In genomic region chr4:149542927-149543553, GRCm38 (mm10) we compare ENCODE assay signal across 8 mouse cellular contexts. TPM values are rescaled to one million over a fixed set of nuclear protein-coding genes. Genes with fewer than 3 reads are reported as not detected.
DNase-seq lines count a peak whose midpoint lies in the region; ATAC-seq and TF ChIP-seq lines count a peak whose summit lies in the region.

No protein-coding gene starts in this region.

- H3K9ac ChIP-seq in ES-E14 (ENCODE audit: insufficient read depth, low read depth, low read length, poor library complexity, severe bottlenecking) = no peak overlapping the region
- no peak overlapping the region for H3K9ac ChIP-seq in forebrain, embryonic 12.5 days

- H3K27ac ChIP-seq in ES-E14 (ENCODE audit: insufficient read depth, low read depth, low read length, poor library complexity, severe bottlenecking) = no peak overlapping the region
- H3K27ac ChIP-seq in bone marrow macrophage, adult 2 months (ENCODE audit: insufficient read depth, low read depth, low read length) = no peak overlapping the region
- no peak overlapping the region for H3K27ac ChIP-seq in forebrain, embryonic 12.5 days

- WGBS in forebrain, embryonic 12.5 days = 45% methylated on average over 10 of the region's 10 CpGs

- DNase-seq in ES-E14 (ENCODE audit: low read depth, low spot score) = peak; percentile 85
- peak; percentile 94 for DNase-seq in heart, postnatal 4 days
- DNase-seq in layer of hippocampus, adult 8-10 months (ENCODE audit: low spot score in 2 of 2) = peak; percentile 69 to 89
- DNase-seq in lung, postnatal 36 days = peak; percentile 94
- DNase-seq in right cerebral cortex, adult 18-20 months = peak; percentile 78
- DNase-seq in urinary bladder, postnatal 25 days (ENCODE audit: low spot score) = peak; percentile 77

- no peaks in the 10 kb centered on the region for H3K9me3 ChIP-seq in ES-E14 (ENCODE audit: control insufficient read depth, insufficient read depth, low read depth, low read length)
- no peaks in the 10 kb centered on the region for H3K9me3 ChIP-seq in forebrain, embryonic 12.5 days

- TF ChIP-seq POLR2A in bone marrow macrophage, adult 2 months (IDR thresholded peaks at IDR 0.05; ENCODE audit: borderline replicate concordance, low read depth, low read length) = no peak

- in situ Hi-C loops in ES-E14 (cut with MboI; ENCODE audit: low sequenced_read_pairs in 2 of 2, unreplicated experiment in 2 of 2) = no loop called here

- no peaks in the 10 kb centered on the region for H3K27me3 ChIP-seq in forebrain, embryonic 12.5 days

- 0 out of 2 replicates have a peak, but pooled peaks have one; percentile 44 for ATAC-seq in forebrain, embryonic 12.5 days (ENCODE audit: low FRiP score)

- H3K4me1 ChIP-seq in ES-E14 (ENCODE audit: control insufficient read depth in 2 of 2, insufficient read depth in 2 of 2, low read length in 2 of 2, poor library complexity in 1 of 2) = peaks cover 0 to 4% of the 10 kb centered on the region in 2 experiments; a peak in 1 of 4 replicates
- peaks cover 3% of the 10 kb centered on the region for H3K4me1 ChIP-seq in bone marrow macrophage, adult 2 months (ENCODE audit: control insufficient read depth, insufficient read depth, low read length)
- peaks cover 10% of the 10 kb centered on the region for H3K4me1 ChIP-seq in forebrain, embryonic 12.5 days

- no peak overlapping the region for H3K4me3 ChIP-seq in ES-E14 (ENCODE audit: insufficient read depth in 1 of 2, low read depth in 1 of 2, low read length in 2 of 2, poor library complexity in 1 of 2, severe bottlenecking in 1 of 2)
- H3K4me3 ChIP-seq in bone marrow macrophage, adult 2 months (ENCODE audit: insufficient read depth, low read length) = no peak overlapping the region
- H3K4me3 ChIP-seq in forebrain, embryonic 12.5 days (replicated peaks) = no peak overlapping the region

- no peak overlapping the region for H3K4me2 ChIP-seq in forebrain, embryonic 12.5 days

- peak; percentile 91 for TF ChIP-seq CTCF in bone marrow macrophage, adult 2 months (IDR thresholded peaks at IDR 0.05; ENCODE audit: low read depth, low read length)

- no peaks in the 10 kb centered on the region for H3K36me3 ChIP-seq in ES-E14 (ENCODE audit: control insufficient read depth, insufficient read depth, low read length, poor library complexity, severe bottlenecking)
- peaks cover 17% of the 10 kb centered on the region for H3K36me3 ChIP-seq in forebrain, embryonic 12.5 days (replicated peaks)

TF ChIP-seq in ES-E14, 5 proteins besides CTCF, POLR2A, EP300 and RAD21:
- TF ChIP-seq MAFK (IDR thresholded peaks at IDR 0.05; ENCODE audit: insufficient read depth, low read depth, low read length) (no peak), ZC3H11A (IDR thresholded peaks at IDR 0.05; ENCODE audit: borderline replicate concordance, low read depth, low read length) (peak; percentile 80), HCFC1 (IDR thresholded peaks at IDR 0.05; ENCODE audit: borderline replicate concordance, insufficient read depth, low read length) (no peak)

RNA-seq across cellular contexts. Expression of gene Ctnnbip1, which starts 25.0 kb away (rescaled TPM):
- 18.3 and 19.0 TPM in 2 replicates for total RNA-seq in ES-E14 (2012; rRNA removed)
- 16.2 and 18.8 TPM in 2 replicates for polyA plus RNA-seq in bone marrow macrophage, adult 2 months (2012; ENCODE audit: insufficient read depth, insufficient read length, missing spikeins)
- polyA plus RNA-seq in forebrain, embryonic 12.5 days (2016; fragmentation: Nextera tagmentation; extraction: Ambion mirVana) = 83.9 and 84.8 TPM in 2 replicates
- total RNA-seq in heart, postnatal 4 days (2021) = 10 to 100 TPM; 60.5 to 66.4 TPM
- total RNA-seq in layer of hippocampus, adult 8-10 months (2022) = 10 to 100 TPM; 28.1 to 40.7 (median 32.0) TPM

RNA-seq across cellular contexts. Expression of gene Clstn1, which starts 43.2 kb away (rescaled TPM):
- 115 and 254 TPM in 2 replicates for total RNA-seq in ES-E14 (2012; rRNA removed)
- polyA plus RNA-seq in bone marrow macrophage, adult 2 months (2012; ENCODE audit: insufficient read depth, insufficient read length, missing spikeins) = 0.85 and 1.4 TPM in 2 replicates
- 58.1 and 75.4 TPM in 2 replicates for polyA plus RNA-seq in forebrain, embryonic 12.5 days (2016; fragmentation: Nextera tagmentation; extraction: Ambion mirVana)
- 10 to 100 TPM; 66.8 to 73.7 TPM for total RNA-seq in heart, postnatal 4 days (2021)
- 100 to 1,000 TPM; 744 to 810 (median 791) TPM for total RNA-seq in layer of hippocampus, adult 8-10 months (2022)

RNA-seq across cellular contexts. Expression of gene Lzic, which starts 58.0 kb away (rescaled TPM):
- total RNA-seq in ES-E14 (2012; rRNA removed) = 27.0 and 29.1 TPM in 2 replicates
- polyA plus RNA-seq in bone marrow macrophage, adult 2 months (2012; ENCODE audit: insufficient read depth, insufficient read length, missing spikeins) = 12.2 and 14.0 TPM in 2 replicates
- 48.9 and 53.6 TPM in 2 replicates for polyA plus RNA-seq in forebrain, embryonic 12.5 days (2016; fragmentation: Nextera tagmentation; extraction: Ambion mirVana)
- 10 to 100 TPM; 43.4 to 46.8 TPM for total RNA-seq in heart, postnatal 4 days (2021)
- 10 to 100 TPM; 16.4 to 18.2 (median 16.9) TPM for total RNA-seq in layer of hippocampus, adult 8-10 months (2022)

RNA-seq across cellular contexts. Expression of gene Nmnat1, which starts 58.0 kb away (rescaled TPM):
- total RNA-seq in ES-E14 (2012; rRNA removed) = 8.5 and 11.0 TPM in 2 replicates
- polyA plus RNA-seq in bone marrow macrophage, adult 2 months (2012; ENCODE audit: insufficient read depth, insufficient read length, missing spikeins) = 4.7 and 8.1 TPM in 2 replicates
- 14.3 and 14.7 TPM in 2 replicates for polyA plus RNA-seq in forebrain, embryonic 12.5 days (2016; fragmentation: Nextera tagmentation; extraction: Ambion mirVana)
- total RNA-seq in heart, postnatal 4 days (2021) = 10 to 100 TPM; 12.7 to 14.8 TPM
- 1 to 10 TPM; 6.0 to 9.0 (median 7.0) TPM for total RNA-seq in layer of hippocampus, adult 8-10 months (2022)
